Mouse (Mus musculus) forebrain, postnatal 0 days (tissue): Measurements from ENCODE around the gene Arid4a. TPM values are rescaled to one million over a fixed set of nuclear protein-coding genes. Genes with fewer than 3 reads are reported as not detected.

Experiments used
- ATAC-seq: fragments of 200-750 bp; cut with Nextera tagmentation; 2 replicates; pipeline ENCODE4 v1.8.0; 2017; ENCODE audit warnings: mild to moderate bottlenecking, moderate library complexity
- DNase-seq: peaks from one replicate; pipeline ENCODE4 v3.0.0-alpha.2; 2015
- H3K27ac ChIP-seq: fragments of 300-500 bp; sonication (generic); 2 replicates; pipeline ENCODE4 v1.5.1; 2014; ENCODE audit warnings: low read depth, mild to moderate bottlenecking, antibody characterized with exemption, low read length, moderate library complexity, mixed read lengths
- H3K27me3 ChIP-seq: fragments of 300-500 bp; sonication (generic); 2 replicates; pipeline ENCODE4 v1.6.1; 2014; ENCODE audit warnings: mild to moderate bottlenecking, low read length, mixed read lengths; ENCODE audit not compliant: insufficient read depth
- H3K36me3 ChIP-seq: fragments of 300-500 bp; sonication (generic); 2 replicates; pipeline ENCODE4 v1.6.1; 2014; ENCODE audit warnings: mild to moderate bottlenecking, moderate library complexity; ENCODE audit not compliant: insufficient read depth
- H3K4me1 ChIP-seq: fragments of 300-500 bp; sonication (generic); 2 replicates; pipeline ENCODE4 v1.6.1; 2014; ENCODE audit warnings: antibody characterized with exemption; ENCODE audit not compliant: insufficient read depth
- H3K4me2 ChIP-seq: fragments of 300-500 bp; sonication (generic); 2 replicates; pipeline ENCODE4 v1.6.1; 2014; ENCODE audit warnings: low read depth, mild to moderate bottlenecking, moderate library complexity
- H3K4me3 ChIP-seq: fragments of 300-500 bp; sonication (generic); 2 replicates; pipeline ENCODE4 v1.5.1; 2014; ENCODE audit warnings: low read depth, low read length, mixed read lengths
- H3K9ac ChIP-seq: fragments of 300-500 bp; sonication (generic); 2 replicates; pipeline ENCODE4 v1.6.1; 2014; ENCODE audit warnings: mild to moderate bottlenecking
- H3K9me3 ChIP-seq: fragments of 300-500 bp; sonication (generic); 2 replicates; pipeline ENCODE4 v1.6.1; 2016; ENCODE audit warnings: low read length
- CTCF ChIP-seq: sonication (generic); IDR thresholded peaks from 2 replicates; pipeline ENCODE4 v1.5.1; 2016; ENCODE audit warnings: antibody characterized with exemption, control low read depth, low read depth
- WGBS: fragments of 180-500 bp; shearing (Covaris S2); extraction: QIAGEN DNeasy Blood & Tissue Kit; methylation state at CpG from one replicate; pipeline ENCODE4 v1.1.7; 2014; 5-methylcytosine and 5-hydroxymethylcytosine counted together
- polyA plus RNA-seq: library from polyadenylated mRNA; unstranded; fragments of >200 nt; fragmentation: Nextera tagmentation; extraction: Ambion mirVana; gene quantifications from 2 replicates; pipeline ENCODE4 v1.2.1, GENCODE M21; 2015
- total RNA-seq: library from RNA; depleted of rRNA; stranded (reverse); fragments of >200 nt; gene quantifications from 2 replicates; pipeline ENCODE4 v1.2.3, GENCODE M21; 2014

Arid4a gene
- total and polyA plus RNA-seq, 2 experiments from 2014 or later, result 17.9 to 38.2 TPM

DNA sequence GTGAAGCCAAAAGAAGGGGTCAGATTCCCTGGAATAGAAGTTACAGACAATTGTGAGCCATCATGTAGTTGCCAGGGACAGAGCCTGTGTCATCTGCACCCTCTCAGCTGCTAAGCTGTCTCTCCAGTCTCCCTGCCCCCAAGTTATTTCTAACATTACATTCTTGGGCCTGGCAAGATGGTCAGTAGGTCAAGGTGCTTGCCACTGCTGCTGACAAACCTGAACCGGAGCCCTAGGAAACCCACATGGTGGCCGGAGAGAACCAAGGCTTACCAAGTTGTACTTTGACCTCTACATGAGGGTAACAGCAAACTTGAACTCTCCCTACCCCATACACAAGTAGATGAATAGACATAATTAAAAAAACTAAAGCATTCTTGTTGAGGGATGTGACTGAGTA, 28.7 kb downstream of the Arid4a start:
- no peak for TF ChIP-seq CTCF
- ATAC-seq (no peak), DNase-seq (no peak)
- no peak overlapping the region for H3K27ac ChIP-seq
- H3K27me3 ChIP-seq, result no peaks in the 10 kb centered on the region
- H3K9me3 ChIP-seq, result no peaks in the 10 kb centered on the region
- no peak overlapping the region for H3K9ac ChIP-seq
- H3K4me3 ChIP-seq, result no peak overlapping the region
- peaks cover 28% of the 10 kb centered on the region for H3K36me3 ChIP-seq
- H3K4me2 ChIP-seq, result no peak overlapping the region
- H3K4me1 ChIP-seq, result peaks cover 8% of the 10 kb centered on the region; the same call in 1 of the 2 replicates
- WGBS, result 91% methylated on average over 2 of the region's 2 CpGs

DNA sequence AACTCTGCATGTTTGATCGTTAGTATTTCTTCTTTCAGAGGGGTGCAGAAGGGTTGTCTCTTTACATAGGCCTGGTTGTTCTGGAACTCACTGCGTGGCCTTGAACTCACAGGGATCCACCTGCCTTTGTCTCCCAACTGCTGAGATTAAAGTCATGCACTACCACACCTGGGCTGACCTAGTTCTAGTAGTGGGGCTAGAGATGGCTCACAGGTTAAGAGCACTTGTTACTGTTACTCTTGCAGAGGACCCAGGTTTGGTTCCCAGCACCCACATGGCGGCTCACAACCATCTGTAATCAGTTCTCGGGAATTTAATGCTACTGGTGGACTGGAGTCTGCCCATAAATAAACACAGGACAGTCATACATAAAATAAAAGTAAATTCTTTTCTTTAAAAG, 30.7 kb downstream of the Arid4a start:
- no peak for TF ChIP-seq CTCF
- ATAC-seq (no peak), DNase-seq (no peak)
- 98% methylated on average over 4 of the region's 4 CpGs for WGBS
- H3K9me3 ChIP-seq, result no peaks in the 10 kb centered on the region
- peaks cover 13% of the 10 kb centered on the region; the same call in 1 of the 2 replicates for H3K4me1 ChIP-seq
- H3K36me3 ChIP-seq, result peaks cover 20% of the 10 kb centered on the region
- H3K4me3 ChIP-seq, result no peak overlapping the region
- H3K27me3 ChIP-seq, result no peaks in the 10 kb centered on the region
- no peak overlapping the region for H3K4me2 ChIP-seq
- no peak overlapping the region for H3K27ac ChIP-seq
- H3K9ac ChIP-seq, result no peak overlapping the region

DNA sequence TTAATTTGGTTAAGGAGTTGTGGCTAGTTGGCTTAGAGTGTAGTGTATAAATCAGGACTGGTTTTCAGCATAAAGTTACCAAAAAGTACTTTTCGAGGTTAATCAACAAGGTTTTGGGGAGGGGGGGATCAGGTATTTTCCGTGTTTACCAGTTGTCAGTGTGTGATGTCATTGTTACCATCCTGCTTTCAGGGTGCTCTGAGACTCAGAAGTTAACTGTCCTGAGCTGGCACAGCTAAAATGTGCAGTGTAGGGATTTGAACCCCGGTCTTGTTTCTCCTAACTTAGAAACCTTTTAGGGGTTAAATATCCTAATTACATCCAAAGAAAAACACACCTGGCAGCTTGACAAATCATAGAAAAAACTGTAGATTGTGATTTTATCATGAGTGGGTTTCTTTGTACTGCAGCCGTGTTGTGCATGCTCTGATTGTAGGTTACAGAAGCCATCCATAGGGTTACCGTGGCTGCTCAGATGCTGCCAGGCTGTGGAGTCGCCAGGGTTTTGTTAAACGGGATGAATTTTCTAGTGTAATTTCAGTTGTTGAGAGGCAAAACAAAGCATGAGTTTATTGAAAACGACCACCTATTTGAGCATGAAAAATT, 31.8 kb downstream of the Arid4a start:
- peak; percentile 66 for ATAC-seq

DNA sequence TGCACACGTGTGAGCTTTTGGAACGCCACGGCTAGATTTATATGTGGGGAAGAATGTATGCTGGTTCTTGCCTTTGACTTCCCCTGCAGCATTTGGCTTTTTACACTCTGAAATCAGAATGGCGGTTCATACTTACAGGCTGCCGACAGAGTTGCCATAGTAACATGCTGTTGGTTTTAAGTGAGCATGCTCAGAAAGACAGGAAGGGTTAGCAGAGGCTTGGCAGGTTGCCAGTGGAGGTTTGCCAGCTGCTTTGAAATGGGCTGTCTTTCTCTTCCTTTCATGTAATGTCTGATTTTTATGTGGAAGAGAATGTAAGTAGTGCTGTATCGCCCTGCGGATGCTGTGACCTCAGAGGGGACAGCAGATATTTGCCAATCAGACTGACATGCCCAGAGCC, 32.3 kb downstream of the Arid4a start:
- Histone ChIP-seq H3K36me3 (0 out of 2 replicates have a peak, but pooled peaks cover 9% of the 10 kb centered on the region), H3K9me3 (no peaks in the 10 kb centered on the region), H3K4me1 (peaks cover 13% of the 10 kb centered on the region; the same call in 1 of the 2 replicates), H3K27ac (peak overlapping the region; percentile 95), H3K4me2 (peak overlapping the region; percentile 71), H3K4me3 (peak overlapping the region; percentile 43), H3K9ac (peak overlapping the region; percentile 63), H3K27me3 (no peaks in the 10 kb centered on the region)
- DNase-seq (peak; percentile 98), ATAC-seq (peak; percentile 93)
- TF ChIP-seq CTCF, result no peak
- WGBS, result 1% methylated on average over 7 of the region's 7 CpGs

More for the DNA sequence above, 31.8 kb downstream of the Arid4a start:
- 20% methylated on average over 8 of the region's 8 CpGs for WGBS
- peak overlapping the region; percentile 43 for H3K4me3 ChIP-seq
- peak overlapping the region; percentile 95 for H3K27ac ChIP-seq
- H3K9ac ChIP-seq, result peak overlapping the region; percentile 63
- no peak for DNase-seq
- peaks cover 13% of the 10 kb centered on the region; the same call in 1 of the 2 replicates for H3K4me1 ChIP-seq
- H3K4me2 ChIP-seq, result peak overlapping the region; percentile 71
- no peak for TF ChIP-seq CTCF
- no peaks in the 10 kb centered on the region for H3K9me3 ChIP-seq
- peaks cover 10% of the 10 kb centered on the region; the same call in 1 of the 2 replicates for H3K36me3 ChIP-seq
- no peaks in the 10 kb centered on the region for H3K27me3 ChIP-seq

DNA sequence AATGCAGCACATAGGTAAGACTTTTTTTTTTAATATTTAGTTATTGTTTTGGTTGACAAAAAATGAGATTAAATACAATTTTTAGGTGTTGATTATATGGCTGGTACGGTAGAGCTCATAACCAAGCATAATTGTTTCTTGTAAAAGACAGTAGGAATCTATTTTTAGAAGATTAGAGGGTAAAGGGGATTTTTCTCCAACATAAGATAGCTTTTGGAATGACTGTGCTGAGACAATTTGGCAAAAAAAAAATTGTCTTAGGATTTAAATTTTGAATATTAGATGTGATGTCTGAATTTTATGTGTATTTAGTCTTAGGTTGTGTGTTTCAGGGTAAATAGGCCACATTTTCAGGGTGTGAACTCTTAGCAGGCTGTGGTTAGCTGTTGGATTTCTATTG, 32.8 kb downstream of the Arid4a start:
- TF ChIP-seq CTCF, result no peak
- Histone ChIP-seq H3K4me3 (peak overlapping the region; percentile 43), H3K4me2 (peak overlapping the region; percentile 71), H3K9me3 (no peaks in the 10 kb centered on the region), H3K9ac (peak overlapping the region; percentile 63), H3K4me1 (peaks cover 13% of the 10 kb centered on the region; the same call in 1 of the 2 replicates), H3K27me3 (no peaks in the 10 kb centered on the region), H3K36me3 (0 out of 2 replicates have a peak, but pooled peaks cover 9% of the 10 kb centered on the region), H3K27ac (peak overlapping the region; percentile 95)
- DNase-seq (peak; percentile 10), ATAC-seq (no peak)
- WGBS, result 4% methylated on average over 1 of the region's 1 CpGs

DNA sequence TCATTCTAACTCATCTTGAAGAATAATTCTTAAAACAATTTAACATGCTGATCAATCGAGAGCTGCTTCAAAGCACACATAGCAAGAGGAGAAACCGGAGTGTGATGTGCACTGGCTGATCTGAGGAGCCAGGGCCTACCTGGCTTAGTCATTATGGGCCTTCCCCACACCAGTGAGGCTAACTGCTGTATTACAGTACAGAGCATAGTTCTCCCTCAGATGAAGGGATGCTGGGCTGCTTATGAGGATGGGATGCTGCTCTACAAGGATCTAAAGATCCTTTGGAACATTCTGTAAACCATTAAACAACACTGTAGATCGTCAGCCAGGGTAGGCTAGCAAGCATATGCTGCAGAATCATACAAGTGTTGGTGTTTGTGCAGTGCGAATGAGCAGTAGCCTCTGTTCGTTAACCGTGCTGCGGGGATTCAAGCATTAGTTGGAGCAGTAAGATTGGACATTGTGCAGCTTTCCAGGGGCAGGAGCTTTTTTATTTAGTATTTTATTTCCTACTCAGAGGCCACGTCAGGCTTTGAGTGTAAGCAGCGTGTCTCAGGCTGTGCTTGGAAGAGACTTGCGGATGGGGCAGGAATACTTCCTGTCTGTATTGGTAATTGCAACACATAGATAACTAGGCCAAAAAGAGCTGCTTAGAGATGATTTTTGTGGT, 33.9 kb downstream of the Arid4a start:
- peak; percentile 63 for DNase-seq
- H3K4me1 ChIP-seq, result peaks cover 13% of the 10 kb centered on the region; the same call in 1 of the 2 replicates

DNA sequence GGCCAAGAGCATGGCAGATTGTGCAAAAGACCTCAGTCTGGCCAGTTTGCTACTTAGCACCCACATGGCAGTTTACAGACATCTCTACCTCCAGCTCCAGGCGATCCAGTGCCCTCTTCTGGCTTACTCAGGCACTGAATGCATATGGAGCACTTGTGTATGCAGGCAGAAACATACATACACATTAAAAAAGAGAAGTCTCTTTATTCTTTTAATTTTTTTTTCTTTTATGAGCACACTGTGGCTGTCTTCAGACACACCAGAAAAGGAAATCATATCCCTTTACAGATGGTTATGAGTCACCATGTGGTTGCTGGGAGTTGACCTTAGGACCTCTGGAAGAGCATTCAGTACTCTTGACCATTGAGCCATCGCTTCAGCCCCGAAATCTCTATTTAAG, 35.3 kb downstream of the Arid4a start:
- Histone ChIP-seq H3K27ac (no peak overlapping the region), H3K36me3 (0 out of 2 replicates have a peak, but pooled peaks cover 7% of the 10 kb centered on the region), H3K27me3 (no peaks in the 10 kb centered on the region), H3K9ac (no peak overlapping the region), H3K4me2 (peak overlapping the region; percentile 30), H3K4me1 (peaks cover 13% of the 10 kb centered on the region; the same call in 1 of the 2 replicates), H3K4me3 (no peak overlapping the region), H3K9me3 (no peaks in the 10 kb centered on the region)
- peak; percentile 54 for TF ChIP-seq CTCF
- ATAC-seq, result no peak
- peak; percentile 13 for DNase-seq
- 68% methylated on average over 3 of the region's 3 CpGs for WGBS

More for the DNA sequence above, 33.9 kb downstream of the Arid4a start:
- H3K36me3 ChIP-seq, result 0 out of 2 replicates have a peak, but pooled peaks cover 9% of the 10 kb centered on the region
- peak overlapping the region; percentile 95 for H3K27ac ChIP-seq
- H3K9ac ChIP-seq, result peak overlapping the region; percentile 63
- WGBS, result 29% methylated on average over 10 of the region's 10 CpGs
- no peaks in the 10 kb centered on the region for H3K27me3 ChIP-seq
- H3K9me3 ChIP-seq, result no peaks in the 10 kb centered on the region
- no peak for TF ChIP-seq CTCF
- ATAC-seq, result peak; percentile 49
- H3K4me2 ChIP-seq, result peak overlapping the region; percentile 71
- H3K4me3 ChIP-seq, result peak overlapping the region; percentile 43
